Mouse (Mus musculus) layer of hippocampus, adult 9-10 months (tissue): Measurements from ENCODE around the gene Slc16a3.

Source experiments
- DNase-seq: peaks from one replicate; pipeline ENCODE4 v3.0.0; 2022; ENCODE audit warnings: low spot score

The Slc16a3 gene

GRCm38 (mm10) chr11:120973318-120973717 lies 25.0 kb downstream of the Slc16a3 start:
- DNase-seq = no peak

GRCm38 (mm10) chr11:120979711-120980426 lies 31.6 kb downstream of the Slc16a3 start:
- DNase-seq = no peak

- no peak for DNase-seq
These were observed 32.3 kb downstream of the Slc16a3 start for GRCm38 (mm10) chr11:120980427-120981035.

- no peak for DNase-seq
These were observed 33.4 kb downstream of the Slc16a3 start for GRCm38 (mm10) chr11:120981661-120982060.

GRCm38 (mm10) chr11:120982459-120982858 lies 34.2 kb downstream of the Slc16a3 start:
- no peak for DNase-seq

- no peak for DNase-seq
These were observed 36.4 kb downstream of the Slc16a3 start for GRCm38 (mm10) chr11:120984448-120985330.

GRCm38 (mm10) chr11:120987608-120988007 lies 39.3 kb downstream of the Slc16a3 start:
- no peak for DNase-seq

- DNase-seq = no peak
These were observed 40.1 kb downstream of the Slc16a3 start for GRCm38 (mm10) chr11:120988410-120988809.

GRCm38 (mm10) chr11:120989523-120989922 lies 41.2 kb downstream of the Slc16a3 start:
- no peak for DNase-seq

- no peak for DNase-seq
These were observed 42.0 kb downstream of the Slc16a3 start for GRCm38 (mm10) chr11:120990126-120990781.

- peak; percentile 97 for DNase-seq
These were observed 42.8 kb downstream of the Slc16a3 start, which contains the start of gene Csnk1d for GRCm38 (mm10) chr11:120990951-120991526. Csnk1d (minus strand) TSS chr11:120991330.

- no peak for DNase-seq
These were observed 43.5 kb downstream of the Slc16a3 start for GRCm38 (mm10) chr11:120991791-120992190.

- DNase-seq = no peak
These were observed 44.8 kb downstream of the Slc16a3 start for GRCm38 (mm10) chr11:120993080-120993479.

- DNase-seq = no peak
These were observed 45.3 kb downstream of the Slc16a3 start for GRCm38 (mm10) chr11:120993586-120993985.

GRCm38 (mm10) chr11:120994741-120995140 lies 46.5 kb downstream of the Slc16a3 start:
- no peak for DNase-seq

- no peak for DNase-seq
These were observed 53.7 kb downstream of the Slc16a3 start for GRCm38 (mm10) chr11:121001966-121002365.

GRCm38 (mm10) chr11:121004281-121004680 lies 56.0 kb downstream of the Slc16a3 start:
- DNase-seq = no peak

GRCm38 (mm10) chr11:121006184-121006583 lies 57.9 kb downstream of the Slc16a3 start:
- DNase-seq = no peak

- no peak for DNase-seq
These were observed 61.9 kb downstream of the Slc16a3 start for GRCm38 (mm10) chr11:121010044-121010755.
